Mouse (Mus musculus) ovary, postnatal 36 days (tissue): Measurements from ENCODE around the gene Atp2b1.

Source experiments
- DNase-seq: peaks from one replicate; pipeline ENCODE4 v3.0.0; 2022; ENCODE audit warnings: low spot score, mixed read lengths

Gene Atp2b1

DNA sequence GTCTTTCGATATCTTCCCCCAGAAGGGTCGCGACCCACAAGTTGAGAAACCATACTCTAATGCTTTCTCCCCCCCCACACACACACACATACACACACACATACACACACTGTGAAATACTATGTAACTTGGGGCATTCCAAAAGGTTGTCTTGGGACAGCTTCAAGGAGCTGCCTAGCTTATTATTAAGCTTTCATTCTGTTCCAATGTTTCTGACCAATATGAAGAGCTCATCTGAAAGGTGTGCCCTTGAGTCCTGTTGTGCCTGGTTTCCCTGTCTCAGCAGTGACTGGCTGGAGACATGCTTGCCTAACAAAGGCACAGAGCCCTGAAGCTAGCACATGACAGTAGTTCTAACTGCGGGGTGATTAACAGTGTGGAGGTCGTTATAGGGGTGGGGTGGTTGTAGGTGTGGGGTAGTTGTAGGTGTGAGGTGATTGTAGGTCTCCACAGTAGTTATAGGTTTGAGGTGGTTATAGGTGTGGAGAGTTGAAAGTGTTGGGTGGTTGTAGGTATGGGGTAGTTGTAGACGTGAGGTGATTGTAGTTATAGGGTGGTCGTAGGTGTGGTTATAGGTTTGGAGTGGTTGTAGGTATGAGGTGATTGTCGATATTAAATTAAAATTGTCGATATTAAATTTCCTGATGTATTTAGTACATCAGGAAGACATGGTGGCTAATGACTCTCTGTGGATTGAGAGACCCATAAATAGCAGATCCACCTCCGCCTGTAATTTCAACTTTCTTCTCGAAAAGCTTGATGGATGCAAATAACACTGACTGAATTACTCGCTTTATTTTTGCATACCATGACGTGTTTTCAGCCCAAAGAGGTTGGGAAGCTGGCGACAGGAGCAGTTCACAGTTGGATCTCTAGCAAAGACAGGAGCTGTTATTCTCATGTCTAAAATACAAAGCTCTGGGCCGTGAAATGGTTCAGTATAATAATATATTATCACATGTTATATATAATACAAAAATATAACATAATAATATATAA is 119.9 kb downstream of the Atp2b1 start:
- DNase-seq = no peak

DNA sequence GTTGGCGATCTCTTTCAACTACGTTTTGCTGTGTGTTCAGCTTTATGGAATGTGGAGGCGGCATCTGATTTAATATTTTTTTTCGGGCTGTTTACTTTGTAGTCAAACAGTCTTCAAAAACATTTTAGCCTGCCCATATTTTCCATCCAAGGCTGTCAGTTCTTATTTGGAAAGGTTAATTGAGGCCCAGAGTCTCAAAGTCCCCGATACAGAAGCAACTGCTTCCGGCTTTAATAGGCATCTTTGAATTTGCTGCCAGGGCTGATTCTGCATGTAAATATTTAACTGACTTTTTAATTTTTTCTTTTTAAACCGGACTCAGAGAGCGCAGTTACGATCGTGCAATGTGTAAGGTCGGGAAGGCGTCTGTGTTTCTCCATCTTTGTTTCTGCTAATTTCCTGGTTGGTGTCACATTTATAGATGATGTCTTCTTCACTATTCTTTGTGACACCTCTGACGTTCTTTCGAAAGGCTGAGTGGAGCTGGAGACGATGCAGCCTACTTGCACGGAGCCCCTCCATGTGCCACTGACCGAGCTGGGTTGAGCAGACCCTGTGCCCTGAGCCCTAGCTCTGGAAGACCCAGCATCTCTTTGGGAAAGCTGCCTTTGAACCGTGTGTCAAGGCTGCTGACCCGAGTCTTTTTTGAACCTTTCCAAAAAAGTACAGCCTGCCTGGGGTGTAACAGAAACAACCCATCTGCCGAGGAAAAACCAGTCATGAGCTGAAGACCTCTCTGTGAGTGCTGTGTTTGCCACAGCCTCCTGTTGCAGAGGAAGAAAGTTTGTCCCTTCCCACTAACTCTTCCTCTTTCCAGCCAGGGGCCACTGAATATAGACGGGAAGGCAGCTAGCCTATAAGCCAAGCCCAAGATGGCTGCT is 123.2 kb downstream of the Atp2b1 start:
- no peak for DNase-seq

DNA sequence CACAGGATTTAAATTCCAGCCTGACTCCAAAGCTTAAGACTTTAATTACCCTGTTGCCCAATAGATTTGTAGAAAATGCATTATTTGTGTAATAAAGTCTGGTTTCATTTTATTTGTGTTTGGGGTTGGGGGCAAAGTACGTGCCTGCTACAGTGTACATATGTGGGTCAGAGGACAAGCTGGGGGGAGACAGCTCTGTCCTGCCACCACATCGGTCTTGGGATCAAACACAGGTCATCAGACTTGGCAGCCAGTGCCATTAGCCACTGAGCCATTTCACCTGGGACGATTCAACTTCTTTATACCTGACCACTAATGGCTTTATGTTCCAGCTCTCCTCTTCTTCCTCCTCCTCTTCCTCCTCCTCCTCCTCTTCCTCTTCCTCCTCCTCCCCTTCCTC is 124.7 kb downstream of the Atp2b1 start:
- DNase-seq = no peak

DNA sequence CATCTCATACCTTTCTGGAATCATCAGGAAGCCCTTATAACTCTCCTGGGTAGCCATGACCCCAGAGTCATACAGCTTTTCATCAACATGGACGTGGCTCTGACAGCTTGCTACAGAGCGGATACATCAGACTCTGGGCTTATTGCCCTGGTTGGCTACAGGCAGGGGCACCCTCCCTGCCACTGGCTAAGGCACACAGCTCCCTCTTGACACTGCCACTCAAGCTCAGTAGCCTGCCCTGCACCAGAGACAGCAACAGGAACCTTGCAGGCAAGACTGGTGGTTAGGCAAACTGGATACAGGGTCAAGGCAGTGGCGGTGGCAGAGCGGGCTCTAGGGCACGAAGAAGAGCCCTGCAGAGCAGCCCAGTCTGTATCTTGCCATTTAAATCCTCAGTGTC is 126.0 kb downstream of the Atp2b1 start:
- DNase-seq = no peak

DNA sequence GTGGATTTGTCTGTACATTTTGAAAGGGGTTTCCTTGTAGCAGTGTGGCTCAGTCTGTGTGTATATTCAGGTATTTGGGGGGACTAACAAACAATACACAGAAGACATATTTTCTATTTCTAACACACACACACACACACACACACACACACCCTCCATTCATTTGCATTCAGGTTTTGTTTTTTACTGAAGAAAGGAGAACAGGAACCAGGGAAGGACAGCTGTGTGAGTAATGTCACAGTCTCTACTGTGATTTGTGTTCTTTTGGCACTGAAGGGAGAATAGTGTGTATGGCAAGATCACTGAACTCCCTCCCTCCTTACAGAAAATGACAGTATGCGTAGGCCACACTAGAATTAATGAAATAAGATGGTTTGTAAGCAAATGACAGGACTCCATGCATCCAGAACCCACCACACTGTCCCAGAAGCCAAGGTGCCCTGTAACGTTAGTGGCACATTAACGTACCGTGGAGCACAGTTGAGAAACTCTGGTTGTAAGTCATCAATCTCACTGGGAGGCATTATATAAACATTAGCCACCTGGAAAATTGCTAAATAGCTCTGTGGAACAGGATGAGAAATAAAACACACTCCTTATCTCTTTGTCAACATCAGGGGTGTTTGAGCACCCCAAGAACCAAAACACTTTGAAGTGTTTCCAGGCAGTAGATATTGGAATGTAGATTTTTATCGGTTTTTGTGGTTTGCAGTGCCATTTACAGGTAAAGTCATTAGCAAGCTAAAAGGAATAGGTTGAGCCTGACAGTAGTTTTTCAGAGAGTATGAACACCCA is 132.7 kb downstream of the Atp2b1 start:
- no peak for DNase-seq

DNA sequence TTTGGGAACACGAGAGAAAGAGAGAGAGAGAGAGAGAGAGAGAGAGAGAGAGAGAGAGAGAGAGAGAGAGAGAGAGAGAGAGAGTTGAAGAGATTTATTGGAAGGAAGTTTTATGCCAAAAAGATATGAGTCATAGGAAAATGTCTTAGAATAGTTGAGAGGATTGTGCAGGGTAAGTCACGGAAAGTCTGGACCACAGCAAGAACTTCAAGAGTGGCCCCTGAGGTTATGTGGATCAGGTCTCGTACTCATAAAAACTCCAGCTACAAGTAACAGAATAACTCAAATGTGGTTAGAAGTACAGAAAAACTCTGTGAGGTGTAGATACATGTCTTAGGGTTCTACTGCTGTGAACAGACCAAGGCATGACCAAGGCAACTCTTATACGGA is 133.3 kb downstream of the Atp2b1 start:
- no peak for DNase-seq

DNA sequence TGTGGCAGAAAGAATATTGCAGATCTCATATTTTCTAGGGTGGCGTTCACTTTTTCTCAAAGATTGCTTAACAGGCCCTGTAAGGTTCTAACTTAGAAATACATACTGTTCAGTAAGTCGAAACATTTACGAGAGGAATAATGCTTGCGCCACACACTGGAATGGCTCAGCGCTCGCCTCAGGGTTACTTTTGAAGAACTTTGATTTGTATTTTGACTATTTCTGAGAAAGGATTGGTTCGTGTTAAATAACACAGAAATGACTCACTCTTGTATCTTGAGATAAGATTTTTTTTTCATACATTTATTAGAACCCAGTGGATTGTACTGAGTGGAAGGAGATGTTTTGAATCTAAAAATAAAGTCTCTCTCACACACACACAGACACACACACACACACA is 135.9 kb downstream of the Atp2b1 start:
- no peak for DNase-seq

DNA sequence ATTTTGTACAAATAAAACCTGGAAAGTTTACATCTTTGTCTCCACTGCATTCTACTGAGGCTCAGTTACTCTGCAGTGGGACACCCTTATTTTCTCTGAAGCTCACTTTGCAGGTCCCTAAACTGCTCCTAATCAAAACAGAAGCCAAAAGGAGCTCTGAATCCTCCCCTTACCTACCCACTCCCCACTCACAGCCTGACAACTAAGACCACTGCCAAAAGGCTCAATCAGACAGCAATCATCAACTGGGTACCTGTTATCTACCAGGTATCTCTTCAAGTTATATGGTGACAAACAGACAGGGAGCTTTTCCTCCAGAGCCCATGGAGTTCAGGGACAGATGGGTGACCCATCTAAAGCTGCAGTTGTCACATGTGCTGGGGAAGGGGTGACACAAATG is 138.9 kb downstream of the Atp2b1 start:
- no peak for DNase-seq

DNA sequence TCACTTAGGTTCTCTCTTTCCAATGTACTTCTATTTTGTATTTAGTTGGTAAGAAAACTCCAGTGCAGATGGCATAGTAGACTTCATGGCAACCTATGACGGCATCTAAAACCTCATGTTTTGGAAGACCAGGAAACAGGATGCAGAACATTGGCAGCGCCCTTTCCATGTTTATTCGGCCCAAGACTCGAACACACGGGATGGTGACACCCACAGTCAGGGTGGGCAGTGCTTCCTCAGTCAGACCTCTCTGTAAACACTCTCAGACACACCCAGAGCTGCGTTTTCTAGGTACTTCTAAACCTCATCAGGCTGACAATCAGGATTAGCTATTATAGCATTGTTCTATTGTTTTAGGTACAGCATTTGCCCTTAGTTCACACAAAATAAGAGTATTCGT is 146.4 kb downstream of the Atp2b1 start:
- no peak for DNase-seq

DNA sequence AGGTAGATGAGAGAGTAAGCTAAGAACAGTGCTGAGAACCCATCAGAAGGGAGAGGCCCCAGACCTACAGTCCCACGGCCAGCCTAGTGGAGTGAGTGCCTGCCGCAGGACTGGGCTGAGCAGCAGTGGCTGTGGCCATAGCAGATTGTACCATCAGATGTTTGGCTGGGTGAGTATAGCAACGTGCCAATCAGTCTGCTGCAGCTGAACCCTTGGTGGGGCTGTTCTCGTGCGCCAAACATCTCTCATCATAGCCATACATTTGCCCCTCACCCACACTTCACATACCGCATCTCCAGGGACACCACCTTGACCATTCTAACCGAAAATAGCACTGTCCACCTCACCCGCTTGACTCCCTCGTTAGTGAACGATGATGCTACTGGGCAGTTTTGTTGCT is 147.2 kb downstream of the Atp2b1 start:
- DNase-seq = no peak

DNA sequence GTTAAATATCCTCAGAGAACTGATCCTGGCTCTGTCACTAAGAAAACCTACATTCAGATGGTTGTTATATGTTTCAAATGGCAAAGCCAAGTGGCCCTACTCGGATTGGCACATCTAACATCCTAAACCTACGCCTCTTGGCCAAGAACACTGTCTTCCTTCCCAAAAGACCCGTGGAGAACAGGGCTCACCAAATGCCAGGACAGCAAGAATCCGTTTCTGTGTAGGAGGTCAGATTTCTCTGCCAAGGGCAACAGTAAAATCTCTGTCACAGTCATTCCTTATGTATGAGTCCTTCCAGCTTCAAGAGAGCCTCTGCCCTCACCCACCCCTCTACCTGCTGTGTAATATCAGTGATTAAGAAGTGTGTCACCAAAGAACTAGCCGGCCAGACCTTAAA is 148.3 kb downstream of the Atp2b1 start:
- no peak for DNase-seq
